Comparison of ENCODE assay signal across 8 mouse cellular contexts in the genomic region with DNA sequence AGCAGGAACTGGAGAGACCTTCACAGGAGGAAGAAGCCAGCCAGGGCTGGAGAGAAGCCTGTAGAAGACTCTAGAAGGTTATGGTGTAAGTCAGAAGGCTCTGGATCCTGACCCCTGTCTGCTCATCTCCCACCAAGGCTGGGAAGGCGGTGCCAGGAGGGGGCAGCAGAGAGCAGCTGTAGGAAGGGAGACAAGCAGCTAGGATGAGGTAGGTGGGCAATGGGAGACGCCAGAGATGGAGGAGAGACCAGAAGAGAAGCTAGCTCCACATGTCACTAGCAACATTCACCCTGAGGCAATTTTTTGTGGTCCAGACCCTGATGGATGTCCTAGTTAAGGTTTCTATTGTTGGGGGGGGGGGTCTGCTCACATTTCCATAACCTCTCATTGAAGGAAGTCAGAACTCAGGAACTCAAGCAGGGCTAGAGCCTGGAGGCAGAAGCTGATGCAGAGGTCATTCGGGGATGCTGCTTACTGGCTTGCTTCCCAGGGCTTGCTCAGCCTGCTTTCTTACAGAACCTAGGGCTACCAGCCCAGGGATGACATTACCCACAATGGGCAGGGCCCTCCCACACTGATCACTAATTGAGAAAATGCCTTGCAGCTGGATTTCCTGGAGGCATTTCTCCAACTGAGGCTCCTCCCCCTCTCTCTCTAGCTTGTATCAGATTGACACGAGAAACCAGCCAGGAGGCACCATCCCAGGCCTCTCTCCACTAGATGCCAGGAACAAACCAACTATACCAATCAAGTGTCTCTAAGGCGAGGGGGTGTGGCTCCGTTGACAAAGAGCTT.
DNase-seq lines count a peak whose midpoint lies in the region; ATAC-seq lines count a peak whose summit lies in the region.

No protein-coding gene starts in this region.

- DNase-seq in 3T3-L1 (ENCODE audit: low read depth, low spot score) (peak; percentile 31), NIH3T3 (ENCODE audit: low read depth) (peak; percentile 60)
- DNase-seq in cerebellum, adult 9-11 months, result peak; percentile 62
- DNase-seq in frontal cortex, postnatal 36 days (ENCODE audit: low spot score in 2 of 2), result peak; percentile 58 to 71
- peak; percentile 45 to 89 for DNase-seq in kidney, postnatal 36 days
- DNase-seq in right cerebral cortex, postnatal 14 days, result peak; percentile 83
- peak; percentile 21 for DNase-seq in urinary bladder, postnatal 10 days (ENCODE audit: low spot score)

- H3K27me3 ChIP-seq in lung, embryonic 15.5 days, result no peaks in the 10 kb centered on the region

- no peak overlapping the region for H3K9ac ChIP-seq in lung, embryonic 15.5 days

- H3K36me3 ChIP-seq in lung, embryonic 15.5 days, result no peaks in the 10 kb centered on the region

- no peaks in the 10 kb centered on the region for H3K9me3 ChIP-seq in lung, embryonic 15.5 days

- ATAC-seq in lung, embryonic 15.5 days (ENCODE audit: borderline replicate concordance, extremely low read depth, low FRiP score, low TSS enrichment), result peak; percentile 31; the same call in 1 of the 2 replicates

- no peak overlapping the region for H3K27ac ChIP-seq in lung, embryonic 15.5 days

- H3K4me2 ChIP-seq in lung, embryonic 15.5 days, result no peak overlapping the region

- no peaks in the 10 kb centered on the region for H3K4me1 ChIP-seq in lung, embryonic 15.5 days

- H3K4me3 ChIP-seq in lung, embryonic 15.5 days, result no peak overlapping the region

- 48% methylated on average over 6 of the region's 6 CpGs for WGBS in lung, embryonic 15.5 days

Comparison
In these comparisons a context has a peak if more than half of its experiments do, and no peak if none do; other contexts are left out.
1. DNase-seq: peak in every context shown above with its lines; median percentile 83 in right cerebral cortex, postnatal 14 days; 67 in kidney, postnatal 36 days; 64 in frontal cortex, postnatal 36 days; 62 in cerebellum, adult 9-11 months; 60 in NIH3T3; 31 in 3T3-L1; 21 in urinary bladder, postnatal 10 days.